Mouse (Mus musculus) neural tube, embryonic 11.5 days (tissue): ENCODE results near the gene Gpr34. TPM values are rescaled to one million over a fixed set of nuclear protein-coding genes. Genes with fewer than 3 reads are reported as not detected.

Experiments
- ATAC-seq: fragments of 200-750 bp; cut with Nextera tagmentation; 2 replicates; pipeline ENCODE4 v1.8.0; 2017; ENCODE audit warnings: moderate number of reproducible peaks, mild to moderate bottlenecking, moderate TSS enrichment, moderate library complexity; ENCODE audit not compliant: insufficient read depth, low FRiP score, low TSS enrichment
- DNase-seq: peaks from one replicate; pipeline ENCODE4 v3.0.0-alpha.2; 2015; ENCODE audit warnings: low spot score
- H3K27ac ChIP-seq: fragments of 300-500 bp; sonication (generic); 2 replicates; pipeline ENCODE4 v1.5.1; 2014; ENCODE audit warnings: low read depth, mild to moderate bottlenecking, low read length
- H3K27me3 ChIP-seq: fragments of 300-500 bp; sonication (generic); 2 replicates; pipeline ENCODE4 v1.6.1; 2014; ENCODE audit warnings: mild to moderate bottlenecking, low read length, mixed read lengths; ENCODE audit not compliant: control insufficient read depth, insufficient read depth
- H3K36me3 ChIP-seq: fragments of 300-500 bp; sonication (generic); 2 replicates; pipeline ENCODE4 v1.6.1; 2014; ENCODE audit warnings: mild to moderate bottlenecking, low read length, moderate library complexity, mixed read lengths; ENCODE audit not compliant: control insufficient read depth, insufficient read depth
- H3K4me1 ChIP-seq: fragments of 300-500 bp; sonication (generic); 2 replicates; pipeline ENCODE4 v1.6.1; 2014; ENCODE audit warnings: low read length, mixed read lengths; ENCODE audit not compliant: control insufficient read depth, insufficient read depth
- H3K4me2 ChIP-seq: fragments of 300-500 bp; sonication (generic); 2 replicates; pipeline ENCODE4 v1.6.1; 2014; ENCODE audit warnings: low read depth, mild to moderate bottlenecking, moderate library complexity
- H3K4me3 ChIP-seq: fragments of 300-500 bp; sonication (generic); 2 replicates; pipeline ENCODE4 v1.5.1; 2014; ENCODE audit warnings: low read depth, low read length
- H3K9ac ChIP-seq: fragments of 300-500 bp; sonication (generic); 2 replicates; pipeline ENCODE4 v1.6.1; 2014; ENCODE audit warnings: mild to moderate bottlenecking, low read length
- H3K9me3 ChIP-seq: fragments of 300-500 bp; sonication (generic); 2 replicates; pipeline ENCODE4 v1.6.1; 2016; ENCODE audit warnings: low read length; ENCODE audit not compliant: control insufficient read depth
- WGBS: fragments of 180-500 bp; shearing (Covaris S2); extraction: QIAGEN DNeasy Blood & Tissue Kit; methylation state at CpG from one replicate; pipeline ENCODE4 v1.1.7; 2014; 5-methylcytosine and 5-hydroxymethylcytosine counted together
- microRNA-seq: library from miRNA; unstranded; fragments of <30 nt; microRNA quantifications from one replicate; pipeline ENCODE4, GENCODE M21; 2016
- polyA plus RNA-seq: library from polyadenylated mRNA; unstranded; fragments of >200 nt; fragmentation: Nextera tagmentation; extraction: Ambion mirVana; gene quantifications from 2 replicates; pipeline ENCODE4 v1.2.1, GENCODE M21; 2014

The Gpr34 gene
- polyA plus RNA-seq, 1 experiment from 2014 or later, result 1.5 TPM

DNA sequence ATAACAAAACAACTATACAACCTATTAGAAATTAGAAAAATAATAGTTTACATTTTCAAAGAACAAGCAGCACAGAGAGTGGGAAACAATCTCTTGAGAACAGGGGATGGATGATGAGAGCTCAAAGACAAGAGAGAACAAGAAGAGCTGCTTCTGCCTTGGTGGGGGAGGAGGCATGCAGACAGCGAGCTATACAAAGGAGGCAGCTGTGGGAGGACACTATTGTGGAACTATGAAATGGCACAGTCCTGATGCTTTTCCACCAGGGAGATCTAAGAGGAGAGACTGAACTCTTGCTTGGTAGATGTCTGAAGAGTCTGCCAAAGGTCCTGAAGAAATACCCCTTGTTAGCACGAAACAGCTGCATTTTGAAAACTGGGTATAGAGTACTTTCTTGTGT lies 56.5 kb downstream of the Gpr34 start:
- Histone ChIP-seq H3K27ac (no peak overlapping the region), H3K4me2 (no peak overlapping the region), H3K27me3 (no peaks in the 10 kb centered on the region), H3K9ac (no peak overlapping the region), H3K4me3 (no peak overlapping the region), H3K4me1 (no peaks in the 10 kb centered on the region), H3K36me3 (no peaks in the 10 kb centered on the region), H3K9me3 (no peaks in the 10 kb centered on the region)
- WGBS, result 71% methylated on average over 2 of the region's 2 CpGs
- ATAC-seq (no peak), DNase-seq (no peak)

Small RNA genes lying within 50 kb of the gene (microRNA-seq; reads per million reads assigned to microRNA genes)
- not detected for gene Gm25246

Other genes with a start within 250 kb of the Gpr34 start
- gene Nyx, start 166.0 kb upstream of the Gpr34 start, polyA plus RNA-seq, result 0.04 TPM in 1 of 2 replicates, not detected in the other
- 0.17 and 0.62 TPM in 2 replicates for gene Gpr82, start 29.3 kb downstream of the Gpr34 start, polyA plus RNA-seq
- gene Cask, start 219.3 kb downstream of the Gpr34 start, polyA plus RNA-seq, result 27.1 and 33.0 TPM in 2 replicates